Mouse (Mus musculus) megakaryocyte-erythroid progenitor cell, adult 5-6 weeks (primary cell): Measurements from ENCODE around the gene Cct2. TPM values are rescaled to one million over a fixed set of nuclear protein-coding genes. Genes with fewer than 3 reads are reported as not detected.
"Not testable (repeated sequence)": the region's sequence is repeated elsewhere in the genome, so short reads cannot be mapped to it uniquely, and the experiment has no call there.

ENCODE experiments used
- ATAC-seq: replicated peaks from 2 replicates; pipeline ENCODE4 v1.8.0; 2016; ENCODE audit warnings: mild to moderate bottlenecking, inconsistent platforms; ENCODE audit not compliant: severe bottlenecking, poor library complexity, low FRiP score, low TSS enrichment
- total RNA-seq, 2 experiments: library from RNA; stranded (forward) in 1 of 2; stranded (reverse) in 1 of 2; fragments of 200-1000, 215-1000 nt in 1 of 2; fragments of >200 nt in 1 of 2; fragmentation: Nextera tagmentation in 1 of 2; gene quantifications; 2 replicates each; pipeline ENCODE4 v1.2.3; 2014 to 2017

Cct2 gene
- total RNA-seq, 2 experiments from 2014 or later: 559 to 779 TPM

DNA sequence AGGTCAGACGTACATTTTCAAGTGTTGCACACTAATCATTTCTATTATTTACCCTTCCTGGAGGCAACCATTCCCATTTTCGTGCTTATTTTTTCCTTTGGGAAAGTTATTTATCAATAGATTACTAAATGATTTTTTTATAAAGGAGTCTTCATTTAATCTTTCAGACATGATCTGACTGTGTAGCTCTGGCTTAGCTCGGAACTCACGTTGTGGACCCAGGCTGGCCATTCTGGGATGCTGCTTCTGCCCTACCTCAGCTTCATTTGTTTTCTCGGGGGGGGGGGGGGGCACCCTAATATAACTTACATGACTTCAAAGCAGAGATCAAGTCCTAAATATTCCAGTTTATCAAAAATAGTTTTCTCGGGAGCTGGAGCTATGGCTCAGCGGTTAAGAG lies 462 bp upstream of the Cct2 start:
- ATAC-seq: no peak

DNA sequence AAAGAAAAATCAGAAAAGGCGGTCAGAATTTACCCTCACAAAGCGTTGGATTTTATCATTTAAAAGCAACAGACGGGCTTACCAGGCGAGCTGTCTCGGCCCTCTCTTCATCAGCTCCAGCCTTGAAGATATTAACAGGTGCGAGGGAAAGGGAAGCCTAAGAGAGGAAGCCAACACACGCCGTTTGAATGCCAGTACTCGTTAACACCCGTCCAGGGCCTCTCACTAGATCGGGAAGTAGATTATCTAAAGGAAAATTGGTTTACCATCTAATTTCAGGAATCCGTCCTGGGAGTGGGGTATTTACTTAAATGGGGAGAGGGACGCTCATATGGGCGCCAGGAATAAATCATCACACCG lies 740 bp downstream of the Cct2 start:
- peak; percentile 37 for ATAC-seq

DNA sequence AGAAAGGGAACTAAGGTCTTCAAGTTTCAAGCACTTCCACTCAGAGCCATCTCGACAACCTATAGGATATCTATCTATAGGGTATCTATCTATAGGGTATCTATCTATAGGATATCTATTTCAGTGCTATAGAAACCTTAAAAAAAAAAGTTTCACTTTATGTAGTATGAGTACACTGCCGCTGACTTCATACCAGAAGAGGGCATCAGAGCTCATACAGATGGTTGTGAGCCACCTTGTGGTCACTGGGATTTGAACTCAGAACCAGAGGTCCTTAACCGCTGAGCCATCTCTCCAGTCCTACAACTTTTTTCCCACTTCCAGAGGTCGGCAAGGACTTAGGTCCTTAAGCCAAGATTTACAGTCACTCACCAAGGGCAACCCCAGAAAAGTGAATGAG lies 7.9 kb downstream of the Cct2 start:
- no peak for ATAC-seq

DNA sequence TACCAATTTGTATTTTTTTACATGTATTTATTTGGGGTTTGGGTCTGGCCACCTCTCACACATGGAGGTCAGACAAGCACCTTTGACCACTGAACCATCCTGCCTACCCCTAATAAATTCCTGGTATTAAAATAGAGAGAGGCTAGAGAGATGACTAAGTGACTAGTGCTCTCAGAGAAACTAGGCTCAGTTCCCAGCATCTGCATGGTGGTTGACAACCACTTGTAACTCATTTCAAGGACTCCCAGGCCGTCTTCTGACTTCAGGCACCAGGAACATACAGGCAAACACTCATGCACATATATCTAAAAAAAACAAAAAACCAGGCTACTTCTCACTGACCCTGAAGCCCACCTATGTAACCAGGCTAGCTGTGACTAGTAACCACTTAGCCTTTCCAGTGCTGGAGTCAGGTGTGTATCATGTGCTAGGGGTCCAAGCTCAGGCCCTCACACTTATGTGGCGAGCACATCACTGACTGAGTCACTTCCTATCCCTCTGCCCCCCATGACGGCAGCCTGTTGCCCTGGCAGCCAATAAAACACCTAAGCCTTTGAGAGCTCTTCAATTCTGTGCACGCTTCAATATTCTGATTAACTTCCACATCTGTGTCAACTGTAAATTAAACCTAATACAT lies 13.5 kb downstream of the Cct2 start:
- ATAC-seq: no peak

GRCm38 (mm10) chr10:117049253-117049652 lies 14.4 kb downstream of the Cct2 start:
- no peak for ATAC-seq

GRCm38 (mm10) chr10:117045175-117046056 lies 18.2 kb downstream of the Cct2 start, which contains the start of gene Lrrc10:
Gene Lrrc10 (plus strand): TSS chr10:117045341.
- 0 out of 2 replicates have a peak, but pooled peaks have one; percentile 13 for ATAC-seq

GRCm38 (mm10) chr10:117043497-117044166 lies 20.0 kb downstream of the Cct2 start:
- ATAC-seq: peak; percentile 43; the same call in 1 of the 2 replicates

- ATAC-seq: no peak
Observed at GRCm38 (mm10) chr10:117042295-117042694, 21.3 kb downstream of the Cct2 start.

DNA sequence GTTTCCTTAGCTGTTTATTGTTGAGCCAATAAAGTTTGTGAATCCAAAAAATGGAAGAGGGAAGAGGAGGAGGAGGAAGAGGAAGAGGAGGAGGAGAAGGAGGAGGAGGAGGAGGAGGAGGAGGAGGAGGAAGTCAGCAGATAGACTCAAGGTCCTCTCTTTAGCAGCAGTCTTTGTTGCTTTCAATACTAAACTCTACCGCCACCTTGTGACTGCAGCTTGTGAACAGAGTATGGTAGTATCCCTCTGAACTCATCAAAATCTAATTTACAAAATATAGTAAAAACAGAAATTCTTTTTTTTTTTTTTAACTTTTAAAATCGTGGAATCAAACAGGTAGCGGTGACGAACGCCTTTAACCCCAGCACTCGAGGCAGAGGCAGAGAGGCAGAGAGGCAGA lies 23.3 kb downstream of the Cct2 start:
- 0 out of 2 replicates have a peak, but pooled peaks have one; percentile 48 for ATAC-seq

GRCm38 (mm10) chr10:117033785-117034184 lies 29.8 kb downstream of the Cct2 start:
- ATAC-seq: peak; percentile 91

DNA sequence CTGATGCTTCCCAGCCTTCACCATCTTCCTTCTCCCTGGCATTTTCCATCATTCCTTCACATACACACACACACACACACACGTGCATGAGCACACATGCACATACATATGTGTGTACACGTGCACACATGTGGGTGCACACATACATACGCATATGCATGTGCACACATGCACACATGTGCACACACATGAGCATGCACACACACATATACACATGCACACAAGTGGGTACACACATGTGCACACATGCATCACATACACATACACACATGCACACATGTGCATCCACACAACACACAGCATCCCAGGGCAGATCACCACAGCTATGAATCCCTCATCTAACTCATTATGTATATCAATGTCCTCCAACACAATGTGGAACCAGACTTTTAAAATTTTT lies 32.5 kb downstream of the Cct2 start:
- no peak for ATAC-seq

- ATAC-seq: peak; percentile 41
Observed at GRCm38 (mm10) chr10:117026176-117026575, 37.4 kb downstream of the Cct2 start.

DNA sequence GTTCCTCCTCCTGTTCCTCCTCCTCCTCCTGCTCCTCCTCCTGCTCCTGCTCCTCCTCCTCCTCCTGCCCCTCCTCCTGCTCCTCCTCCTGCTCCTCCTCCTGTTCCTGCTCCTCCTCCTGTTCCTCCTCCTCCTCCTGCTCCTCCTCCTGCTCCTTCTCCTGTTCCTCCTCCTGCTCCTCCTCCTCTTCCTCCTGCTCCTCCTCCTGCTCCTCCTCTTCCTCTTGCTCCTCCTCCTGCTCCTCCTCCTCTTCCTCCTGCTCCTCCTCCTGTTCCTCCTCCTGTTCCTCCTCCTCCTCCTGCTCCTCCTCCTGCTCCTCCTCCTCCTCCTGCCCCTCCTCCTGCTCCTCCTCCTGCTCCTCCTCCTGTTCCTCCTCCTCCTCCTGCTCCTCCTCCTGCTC lies 37.8 kb downstream of the Cct2 start:
- not testable (repeated sequence) for ATAC-seq

DNA sequence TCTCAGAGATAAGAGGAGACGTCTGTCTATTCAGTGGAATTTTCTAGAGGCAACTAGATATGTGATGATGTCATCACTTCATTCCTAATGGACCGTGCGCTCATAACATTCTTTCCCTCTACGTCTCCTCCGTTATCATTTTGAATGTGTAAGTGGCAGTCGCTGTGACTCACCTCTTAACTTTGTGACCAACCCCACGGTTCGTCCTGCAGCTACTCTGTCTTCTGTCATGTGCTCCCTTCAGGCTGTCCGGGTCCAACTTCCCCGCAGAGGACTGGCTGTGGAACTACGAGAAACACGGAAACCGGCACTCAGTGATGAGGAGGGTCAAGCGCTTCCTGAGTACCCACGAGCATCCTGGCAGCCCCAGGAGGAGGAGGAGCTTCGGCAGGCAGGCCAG lies 39.9 kb downstream of the Cct2 start:
- no peak for ATAC-seq

- no peak for ATAC-seq
Observed at GRCm38 (mm10) chr10:117021020-117021754, 42.4 kb downstream of the Cct2 start.

DNA sequence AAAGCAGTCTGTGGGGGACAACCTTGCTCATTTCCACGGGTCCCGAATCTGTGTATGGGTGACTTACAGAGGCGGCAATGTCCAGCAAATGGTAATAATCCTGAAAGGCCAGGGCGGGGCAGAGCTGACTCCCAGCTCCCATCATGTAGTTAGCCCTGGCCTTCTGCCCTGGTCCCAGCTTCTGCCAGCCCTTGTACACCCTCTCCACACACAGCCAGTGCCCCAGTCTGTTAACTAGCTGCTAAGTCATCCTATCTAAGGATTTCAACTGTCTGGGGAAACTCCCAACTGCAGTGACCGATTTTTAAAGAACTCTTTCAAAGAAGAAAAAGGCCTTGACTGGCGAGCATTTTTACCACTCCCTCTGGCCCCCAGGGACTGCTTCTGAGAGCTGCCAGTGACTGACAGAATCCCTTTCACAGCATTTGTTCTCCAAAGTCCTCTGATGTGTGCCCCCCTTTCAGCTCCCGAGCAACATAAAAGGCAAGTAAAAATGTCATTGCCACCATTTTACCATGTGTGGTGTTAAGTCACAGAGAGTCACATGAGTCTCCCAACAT lies 45.3 kb downstream of the Cct2 start:
- no peak for ATAC-seq

- ATAC-seq: no peak
Observed at GRCm38 (mm10) chr10:117014565-117014964, 49.0 kb downstream of the Cct2 start.

DNA sequence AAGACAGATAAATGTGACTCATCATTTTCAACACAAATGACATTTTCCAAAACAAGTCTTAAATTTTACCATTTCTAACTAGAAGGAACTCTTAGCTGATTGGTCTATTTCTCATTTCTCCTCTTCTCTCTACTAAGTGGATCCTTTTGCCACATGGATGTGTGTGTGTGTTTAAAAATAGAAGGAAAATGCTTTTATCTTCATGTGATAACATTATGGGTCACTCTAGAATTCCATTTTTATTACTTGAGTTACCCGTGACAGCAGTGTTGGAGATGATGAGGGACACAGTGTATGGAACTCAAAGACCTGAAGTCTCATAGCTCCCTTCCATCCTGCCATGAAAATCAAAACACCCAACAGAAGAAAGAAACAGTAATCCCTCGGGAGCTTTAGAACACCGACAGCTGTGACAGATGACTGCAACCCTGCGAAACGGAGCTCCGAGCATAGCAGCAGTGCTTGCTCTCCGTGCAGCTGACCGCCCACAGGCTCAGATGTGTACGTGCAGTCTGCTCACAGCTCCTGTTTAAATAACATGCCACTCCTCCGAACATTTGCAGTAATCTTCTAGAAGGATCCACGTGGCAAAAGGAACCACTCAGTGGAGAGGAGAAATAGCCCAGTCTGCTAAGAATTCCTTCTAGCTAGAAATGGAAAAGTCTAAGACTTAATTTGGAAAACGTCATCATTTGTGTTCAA lies 49.8 kb downstream of the Cct2 start:
- ATAC-seq: no peak; the same call in 1 of the 2 replicates

GRCm38 (mm10) chr10:117011047-117011446 lies 52.6 kb downstream of the Cct2 start:
- no peak for ATAC-seq
